Mouse (Mus musculus) T-helper 1 cell (primary cell): ENCODE data around the gene Megf8.
"Not testable (repeated sequence)": the region's sequence is repeated elsewhere in the genome, so short reads cannot be mapped to it uniquely, and the experiment has no call there.

Source experiments
- in situ Hi-C: fragments of 300-600 bp; cut with MboI, MseI; formaldehyde crosslinking; loops from one replicate; pipeline ENCODE4 v1.15.1; 2025; ENCODE audit warnings: high pct_unique_total_duplicates

The Megf8 gene

DNA sequence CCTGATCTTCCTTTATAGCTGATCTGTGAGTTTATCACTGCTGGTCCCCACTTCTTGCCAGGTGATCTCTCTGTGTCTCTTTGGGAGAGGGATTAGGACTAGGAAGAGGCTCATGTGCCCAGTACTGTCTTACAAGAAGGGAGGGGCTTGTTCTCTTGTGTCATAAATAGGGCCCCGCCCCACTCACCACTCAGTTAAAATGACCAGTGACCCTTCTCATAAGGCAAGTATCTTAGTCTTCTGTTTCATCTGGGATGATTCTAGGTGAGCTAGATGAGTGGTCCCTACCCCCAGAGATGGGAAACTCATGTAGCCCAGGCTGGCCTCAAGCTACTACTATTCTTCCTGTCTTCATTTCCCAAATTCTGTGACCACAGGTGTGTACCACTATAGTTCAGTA lies 81.6 kb downstream of the Megf8 start, which contains the start of gene Lipe:
Lipe (minus strand) TSS at position 101 of the 400 bp plus-strand sequence.
- in situ Hi-C loops, result no loop called here

- in situ Hi-C loops, result not testable (repeated sequence)
Observed at GRCm38 (mm10) chr7:25399028-25399427, 82.1 kb downstream of the Megf8 start.

DNA sequence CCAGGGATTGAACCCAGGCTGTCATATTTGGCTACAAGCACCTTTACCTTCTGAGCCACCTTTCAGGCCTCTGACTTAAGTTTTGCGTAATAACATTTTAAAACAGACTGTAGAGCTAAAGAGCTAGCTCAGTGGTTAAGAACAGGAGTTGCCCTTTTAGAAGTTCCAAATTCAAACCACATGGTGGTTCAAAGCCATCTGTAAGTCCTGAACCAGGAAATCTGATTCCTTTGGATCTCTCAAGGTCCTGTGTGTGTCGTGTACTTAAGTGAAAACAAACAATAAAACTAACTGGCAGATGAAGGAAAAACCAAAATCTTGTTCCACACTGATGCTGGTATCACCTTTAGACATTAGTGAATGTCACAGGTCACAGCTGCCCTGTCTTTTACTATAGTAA lies 84.6 kb downstream of the Megf8 start:
- in situ Hi-C loops, result no loop called here

DNA sequence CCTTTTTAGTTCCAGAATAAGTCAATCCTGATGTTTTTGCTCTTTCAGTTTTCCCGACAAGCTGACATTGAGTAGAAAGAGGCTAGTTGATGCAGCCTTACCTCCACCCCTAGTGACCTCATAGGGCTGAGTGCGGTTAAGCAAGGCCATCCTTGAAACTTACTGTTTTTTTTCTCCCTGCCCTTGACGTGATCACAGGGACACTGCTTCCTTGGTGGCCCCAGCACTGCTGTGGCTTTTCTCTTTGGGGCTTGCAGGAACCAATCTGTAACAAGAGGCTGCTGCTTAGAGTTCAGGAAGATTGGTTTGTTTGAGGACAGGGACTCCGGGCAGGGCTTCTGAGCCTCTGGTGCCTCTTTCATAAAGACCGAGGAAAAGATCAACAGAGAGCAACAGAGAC lies 85.0 kb downstream of the Megf8 start:
- in situ Hi-C loops, result no loop called here

DNA sequence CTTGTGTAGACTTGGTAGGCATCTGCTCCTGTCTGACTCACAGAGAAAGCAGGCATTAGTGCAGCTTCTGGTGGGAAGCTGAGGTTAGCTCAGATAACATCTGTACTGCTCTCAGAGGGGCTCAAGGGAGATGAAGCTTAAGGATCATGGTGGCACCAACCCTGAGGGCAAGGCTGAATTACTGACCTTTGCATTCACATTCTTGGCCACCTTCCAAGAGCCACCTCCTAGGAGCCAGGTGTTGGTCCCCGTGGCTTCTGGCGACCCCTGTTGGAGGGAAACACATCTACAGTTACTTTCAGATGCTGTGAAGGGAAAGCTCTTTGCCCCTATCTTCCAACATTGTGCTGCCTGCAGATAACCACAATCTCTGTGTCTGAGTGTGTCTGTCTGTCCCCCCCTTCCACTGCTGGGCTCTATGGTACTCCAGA lies 85.7 kb downstream of the Megf8 start:
- in situ Hi-C loops, result no loop called here

GRCm38 (mm10) chr7:25406468-25406867 lies 89.5 kb downstream of the Megf8 start:
- in situ Hi-C loops, result no loop called here

- in situ Hi-C loops, result no loop called here
Observed at GRCm38 (mm10) chr7:25409114-25409760, 92.3 kb downstream of the Megf8 start.

- in situ Hi-C loops, result no loop called here
Observed at GRCm38 (mm10) chr7:25410969-25411615, 94.1 kb downstream of the Megf8 start.

GRCm38 (mm10) chr7:25411861-25412260 lies 94.9 kb downstream of the Megf8 start:
- in situ Hi-C loops, result no loop called here

DNA sequence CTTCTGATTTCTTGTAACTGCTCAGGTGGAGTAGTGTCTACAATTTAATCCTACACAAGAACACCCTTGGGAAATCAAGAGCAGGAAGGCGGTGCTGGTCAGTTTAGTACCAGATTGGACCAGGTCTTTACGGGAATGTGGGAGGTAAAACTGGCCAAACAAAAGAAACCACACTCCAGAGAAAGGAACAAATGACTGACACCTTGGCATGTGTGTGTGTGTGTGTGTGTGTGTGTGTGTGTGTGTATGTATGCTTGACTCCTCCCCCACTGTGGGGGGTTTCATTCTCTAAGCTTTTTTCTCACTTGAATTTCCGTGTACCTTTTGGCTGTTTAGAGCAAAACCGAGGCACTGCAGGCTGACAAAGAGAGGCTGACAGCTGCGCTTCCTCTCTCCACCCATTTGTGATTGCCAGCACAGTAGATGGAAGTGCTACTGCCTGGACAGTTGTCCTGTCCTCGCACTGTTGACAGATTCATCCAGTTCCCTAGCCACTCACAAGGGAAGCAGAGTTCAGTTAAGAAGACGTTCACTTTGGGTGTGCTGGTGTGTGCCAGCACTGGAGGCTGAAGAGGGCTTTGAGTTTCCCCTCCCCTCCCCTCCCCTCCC lies 96.0 kb downstream of the Megf8 start, which contains the start of gene Cxcl17:
Cxcl17 (minus strand) TSS at position 54 of the 609 bp plus-strand sequence.
- in situ Hi-C loops, result no loop called here
